Mouse (Mus musculus): Measurements from ENCODE around the gene Hk1.

Gene Hk1

GRCm38 (mm10) chr10:62379808-62380207 is at the start of gene Hk1:
Gene Hk1 (minus strand): TSS chr10:62379908.
- no peak for DNase-seq (ENCODE audit: low spot score)

GRCm38 (mm10) chr10:62425081-62425871 is 45.6 kb upstream of the Hk1 start:
- no peak for DNase-seq (ENCODE audit: low spot score)

- DNase-seq (ENCODE audit: low spot score), result no peak
These were observed 42.5 kb upstream of the Hk1 start, which contains the start of gene Hkdc1 for GRCm38 (mm10) chr10:62422255-62422654. Gene Hkdc1 (minus strand): TSS chr10:62422491.

- DNase-seq (ENCODE audit: low spot score), result no peak
These were observed 41.4 kb upstream of the Hk1 start for GRCm38 (mm10) chr10:62421127-62421526.

GRCm38 (mm10) chr10:62420399-62420798 is 40.7 kb upstream of the Hk1 start:
- no peak for DNase-seq (ENCODE audit: low spot score)

- DNase-seq (ENCODE audit: low spot score), result no peak
These were observed 39.7 kb upstream of the Hk1 start for GRCm38 (mm10) chr10:62419422-62419821.

- DNase-seq (ENCODE audit: low spot score), result peak; percentile 75
These were observed 39.2 kb upstream of the Hk1 start for GRCm38 (mm10) chr10:62418831-62419356.

- DNase-seq (ENCODE audit: low spot score), result no peak
These were observed 33.9 kb upstream of the Hk1 start for GRCm38 (mm10) chr10:62413606-62413982.

- no peak for DNase-seq (ENCODE audit: low spot score)
These were observed 33.3 kb upstream of the Hk1 start for GRCm38 (mm10) chr10:62412906-62413605.

- no peak for DNase-seq (ENCODE audit: low spot score)
These were observed 32.0 kb upstream of the Hk1 start for GRCm38 (mm10) chr10:62411431-62412410.

GRCm38 (mm10) chr10:62410943-62411342 is 31.2 kb upstream of the Hk1 start:
- DNase-seq (ENCODE audit: low spot score), result peak; percentile 87

- no peak for DNase-seq (ENCODE audit: low spot score)
These were observed 25.2 kb upstream of the Hk1 start for GRCm38 (mm10) chr10:62404901-62405300.

GRCm38 (mm10) chr10:62401641-62402111 is 22.0 kb upstream of the Hk1 start:
- DNase-seq (ENCODE audit: low spot score), result no peak

GRCm38 (mm10) chr10:62383011-62383410 is 3.3 kb upstream of the Hk1 start:
- DNase-seq (ENCODE audit: low spot score), result no peak

GRCm38 (mm10) chr10:62380936-62381335 is 1.2 kb upstream of the Hk1 start:
- DNase-seq (ENCODE audit: low spot score), result no peak

GRCm38 (mm10) chr10:62358827-62359226 is 20.9 kb downstream of the Hk1 start:
- DNase-seq (ENCODE audit: low spot score), result no peak

GRCm38 (mm10) chr10:62356105-62356730 is 23.5 kb downstream of the Hk1 start:
- DNase-seq (ENCODE audit: low spot score), result no peak

- no peak for DNase-seq (ENCODE audit: low spot score)
These were observed 34.6 kb downstream of the Hk1 start for GRCm38 (mm10) chr10:62345147-62345546.

- DNase-seq (ENCODE audit: low spot score), result no peak
These were observed 35.5 kb downstream of the Hk1 start for GRCm38 (mm10) chr10:62344004-62344752.

GRCm38 (mm10) chr10:62342512-62342911 is 37.2 kb downstream of the Hk1 start:
- no peak for DNase-seq (ENCODE audit: low spot score)

- DNase-seq (ENCODE audit: low spot score), result no peak
These were observed 37.8 kb downstream of the Hk1 start for GRCm38 (mm10) chr10:62341956-62342355.
